Mouse (Mus musculus) mammary gland, adult 2 months (tissue): Measurements from ENCODE around the gene Tnc. TPM values are rescaled to one million over a fixed set of nuclear protein-coding genes. Genes with fewer than 3 reads are reported as not detected.

ENCODE experiments used
- polyA plus RNA-seq: library from polyadenylated mRNA; depleted of rRNA; stranded (reverse); fragments of >200 nt; gene quantifications from 2 replicates; pipeline ENCODE4 v1.2.3, GENCODE M21; 2012; ENCODE audit warnings: low replicate concordance; rRNA removed

Tnc gene
- 7.1 and 8.9 TPM in 2 replicates for polyA plus RNA-seq

DNA sequence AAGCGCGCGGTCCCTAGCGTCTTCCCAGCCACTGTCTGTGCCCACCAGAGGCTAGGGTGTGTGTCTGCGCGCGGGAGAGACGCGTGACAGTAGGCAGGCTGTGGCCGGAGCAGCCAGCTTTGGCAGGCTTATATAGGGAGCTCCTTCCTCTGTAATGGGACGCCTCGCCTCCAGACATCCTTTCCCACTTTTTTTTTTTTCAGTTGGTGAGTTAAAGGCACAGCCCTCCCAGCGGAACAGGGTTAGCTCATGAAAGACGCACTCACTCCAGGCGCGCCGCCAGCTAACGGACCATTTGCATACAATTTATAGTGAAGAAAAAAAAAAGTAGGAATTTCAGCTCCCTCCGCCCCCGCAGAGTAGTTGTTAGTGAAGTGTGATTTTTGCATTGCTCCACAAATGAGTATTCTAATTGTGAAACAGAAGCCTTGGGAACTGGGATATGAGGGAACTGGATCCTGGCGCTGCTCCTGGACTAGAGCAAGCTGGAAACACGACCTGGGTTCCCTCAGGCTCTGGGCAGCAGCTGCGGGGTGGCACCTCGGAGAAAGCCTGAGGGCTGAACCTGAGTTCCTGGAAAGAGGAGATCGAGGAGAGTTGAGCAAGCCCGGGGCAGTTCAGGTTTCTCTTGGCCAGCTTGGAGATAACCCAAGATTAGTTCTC lies at the start of gene Tnc:
Tnc (minus strand) TSS at position 185 of the 663 bp plus-strand sequence.

Other genes starting within 250 kb of the Tnc start
- gene Tnfsf8, start 185.7 kb downstream of the Tnc start, polyA plus RNA-seq: 1.2 TPM in 2 replicates